In the genomic region with DNA sequence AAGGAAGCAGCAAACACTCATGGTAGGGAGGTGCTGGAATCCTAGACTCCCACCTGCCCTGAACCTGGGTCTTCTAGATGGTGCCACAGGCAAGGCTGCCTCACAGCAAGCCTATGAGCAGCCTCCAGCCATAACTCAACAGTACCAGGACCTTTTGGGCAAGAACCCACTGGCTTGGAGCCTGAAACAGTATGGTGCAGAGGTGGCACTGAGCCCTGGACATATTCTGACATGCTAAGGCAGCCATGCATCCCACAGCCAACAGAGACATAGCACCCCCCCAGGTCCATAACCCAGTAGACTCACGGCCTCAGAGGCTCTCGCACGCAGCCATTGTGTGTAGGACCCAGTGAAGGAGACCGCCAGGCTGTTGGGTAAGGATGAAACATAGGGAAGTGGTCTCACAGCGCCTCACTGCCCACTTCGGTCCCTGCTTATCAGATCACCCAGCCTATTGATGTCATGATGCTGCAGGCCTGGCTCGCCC, we compare ENCODE assay signal across 12 mouse cellular contexts. TPM values are rescaled to one million over a fixed set of nuclear protein-coding genes. Genes with fewer than 3 reads are reported as not detected.
DNase-seq lines count a peak whose midpoint lies in the region; ATAC-seq and TF ChIP-seq lines count a peak whose summit lies in the region.
"Had no signal": no experiment of that assay in that cellular context is flagged by ENCODE, and none has a peak within 500 bp of the region (broad histone marks: within the 10 kb centered on the region; RNA-seq: fewer than 3 reads in every experiment).

No protein-coding gene starts in this region.

- no peaks in the 10 kb centered on the region for H3K27me3 ChIP-seq in heart, embryonic 14.5 days (ENCODE audit: control insufficient read depth, insufficient read depth, low read length)
- no peaks in the 10 kb centered on the region for H3K27me3 ChIP-seq in midbrain, embryonic 10.5 days (ENCODE audit: low read depth, poor library complexity, severe bottlenecking)
- no peaks in the 10 kb centered on the region for H3K27me3 ChIP-seq in midbrain, embryonic 16.5 days (ENCODE audit: control insufficient read depth, insufficient read depth, low read depth, low read length)
- no peaks in the 10 kb centered on the region for H3K27me3 ChIP-seq in hindbrain, postnatal 0 days (ENCODE audit: insufficient read depth, low read length)

- H3K27ac ChIP-seq in heart, embryonic 14.5 days (replicated peaks in 1 of 2; ENCODE audit: control insufficient read depth in 1 of 2, insufficient read depth in 1 of 2, low read depth in 2 of 2, low read length in 2 of 2) = peak overlapping the region; percentile 86 to 87
- peak overlapping the region; percentile 39 for H3K27ac ChIP-seq in midbrain, embryonic 10.5 days (replicated peaks)
- H3K27ac ChIP-seq in midbrain, embryonic 16.5 days (ENCODE audit: low read length) = no peak overlapping the region
- no peak overlapping the region for H3K27ac ChIP-seq in hindbrain, postnatal 0 days

- WGBS in heart, embryonic 14.5 days = 87% methylated on average over 7 of the region's 7 CpGs
- WGBS in midbrain, embryonic 10.5 days = 87% methylated on average over 7 of the region's 7 CpGs
- 85% methylated on average over 7 of the region's 7 CpGs for WGBS in midbrain, embryonic 16.5 days
- 79% methylated on average over 7 of the region's 7 CpGs for WGBS in hindbrain, postnatal 0 days

- ATAC-seq in heart, embryonic 14.5 days (ENCODE audit: insufficient number of reproducible peaks, insufficient read depth, low FRiP score, low read depth) = no peak
- no peak for ATAC-seq in midbrain, embryonic 16.5 days
- no peak for ATAC-seq in hindbrain, postnatal 0 days

- H3K4me1 ChIP-seq in heart, embryonic 14.5 days (ENCODE audit: control insufficient read depth in 2 of 2, insufficient read depth in 2 of 2, low read length in 2 of 2) = peaks cover 59 to 66% of the 10 kb centered on the region in 2 experiments
- H3K4me1 ChIP-seq in midbrain, embryonic 10.5 days = peaks cover 54% of the 10 kb centered on the region
- peaks cover 9% of the 10 kb centered on the region; the same call in 1 of the 2 replicates for H3K4me1 ChIP-seq in midbrain, embryonic 16.5 days (ENCODE audit: control insufficient read depth, insufficient read depth, low read length)
- peaks cover 7% of the 10 kb centered on the region; the same call in 1 of the 2 replicates for H3K4me1 ChIP-seq in hindbrain, postnatal 0 days (ENCODE audit: insufficient read depth, low read length)

- DNase-seq in heart, postnatal 25 days (ENCODE audit: low spot score) = no peak
- DNase-seq in midbrain, embryonic 10.5 days (ENCODE audit: low spot score) = no peak
- no peak for DNase-seq in hindbrain, postnatal 0 days (ENCODE audit: low spot score)
- no peak for DNase-seq in spleen, postnatal 4 days (ENCODE audit: low spot score in 2 of 2)
- no peak for DNase-seq in right cerebral cortex, adult 2 months (ENCODE audit: low spot score in 2 of 2)
- DNase-seq: adrenal gland, postnatal 25 days; cerebellum, adult 11 months; lung, postnatal 14 days; thymus, postnatal 25 days had no signal

- intact Hi-C loops in heart, postnatal 25 days (cut with DNase I) = no loop called here

- H3K9ac ChIP-seq in heart, embryonic 14.5 days (ENCODE audit: low read length) = no peak overlapping the region
- no peak overlapping the region for H3K9ac ChIP-seq in midbrain, embryonic 16.5 days (ENCODE audit: low read depth, low read length)
- H3K9ac ChIP-seq in hindbrain, postnatal 0 days (replicated peaks; ENCODE audit: low read length) = 0 out of 2 replicates have a peak overlapping the region, but pooled peaks have one; percentile 21

- TF ChIP-seq CTCF in hindbrain, postnatal 0 days (IDR thresholded peaks at IDR 0.05; ENCODE audit: low read depth) = no peak

- no peaks in the 10 kb centered on the region for H3K9me3 ChIP-seq in heart, embryonic 14.5 days (ENCODE audit: control insufficient read depth, low read length)
- no peaks in the 10 kb centered on the region for H3K9me3 ChIP-seq in midbrain, embryonic 10.5 days (replicated peaks)
- H3K9me3 ChIP-seq in midbrain, embryonic 16.5 days (replicated peaks; ENCODE audit: control insufficient read depth, low read length, poor library complexity, severe bottlenecking) = no peaks in the 10 kb centered on the region
- no peaks in the 10 kb centered on the region for H3K9me3 ChIP-seq in hindbrain, postnatal 0 days (ENCODE audit: low read length)

- no peak overlapping the region for H3K4me2 ChIP-seq in heart, embryonic 14.5 days (ENCODE audit: low read length)
- H3K4me2 ChIP-seq in midbrain, embryonic 16.5 days (ENCODE audit: low read length) = no peak overlapping the region
- no peak overlapping the region for H3K4me2 ChIP-seq in hindbrain, postnatal 0 days (ENCODE audit: low read depth, low read length)

- H3K36me3 ChIP-seq in heart, embryonic 14.5 days (ENCODE audit: control insufficient read depth, insufficient read depth, low read length) = no peaks in the 10 kb centered on the region
- H3K36me3 ChIP-seq in midbrain, embryonic 10.5 days = no peaks in the 10 kb centered on the region
- no peaks in the 10 kb centered on the region for H3K36me3 ChIP-seq in midbrain, embryonic 16.5 days (ENCODE audit: control insufficient read depth, insufficient read depth, low read length)
- no peaks in the 10 kb centered on the region for H3K36me3 ChIP-seq in hindbrain, postnatal 0 days (ENCODE audit: insufficient read depth, low read length)

- no peak overlapping the region for H3K4me3 ChIP-seq in heart, embryonic 14.5 days (ENCODE audit: control insufficient read depth in 1 of 2, insufficient read depth in 1 of 2, low read depth in 1 of 2, low read length in 2 of 2)
- H3K4me3 ChIP-seq in midbrain, embryonic 10.5 days = no peak overlapping the region
- H3K4me3 ChIP-seq in midbrain, embryonic 16.5 days (ENCODE audit: low read depth, low read length) = no peak overlapping the region
- H3K4me3 ChIP-seq in hindbrain, postnatal 0 days (ENCODE audit: low read length) = no peak overlapping the region

RNA-seq across cellular contexts. Expression of a gene that starts 48.4 kb away (rescaled TPM):
- polyA plus RNA-seq in heart, embryonic 14.5 days (2014; fragmentation: Nextera tagmentation; extraction: Ambion mirVana) = 2.5 and 3.0 TPM in 2 replicates
- total RNA-seq in heart, postnatal 25 days (2021) = 1 to 10 TPM; 1.1 to 1.3 TPM
- 5.1 and 6.2 TPM in 2 replicates for polyA plus RNA-seq in midbrain, embryonic 10.5 days (2016; fragmentation: Nextera tagmentation; extraction: Ambion mirVana)
- 7.3 and 8.9 TPM in 2 replicates for polyA plus RNA-seq in midbrain, embryonic 16.5 days (2015; fragmentation: Nextera tagmentation; extraction: Ambion mirVana)
- total RNA-seq in hindbrain, postnatal 0 days (2014; rRNA removed) = 0.86 and 9.0 TPM in 2 replicates
- polyA plus RNA-seq in hindbrain, postnatal 0 days (2015; fragmentation: Nextera tagmentation; extraction: Ambion mirVana) = 8.9 and 10.0 TPM in 2 replicates
- total RNA-seq: monocyte, adult 5-6 weeks had no signal

RNA-seq across cellular contexts. Expression of a gene that starts 48.5 kb away (rescaled TPM):
- 131 and 141 TPM in 2 replicates for polyA plus RNA-seq in heart, embryonic 14.5 days (2014; fragmentation: Nextera tagmentation; extraction: Ambion mirVana)
- 10 to 100 TPM; 66.1 to 68.7 TPM for total RNA-seq in heart, postnatal 25 days (2021)
- polyA plus RNA-seq in midbrain, embryonic 10.5 days (2016; fragmentation: Nextera tagmentation; extraction: Ambion mirVana) = 137 and 147 TPM in 2 replicates
- 121 and 124 TPM in 2 replicates for polyA plus RNA-seq in midbrain, embryonic 16.5 days (2015; fragmentation: Nextera tagmentation; extraction: Ambion mirVana)
- total RNA-seq in hindbrain, postnatal 0 days (2014; rRNA removed) = 85.4 and 93.5 TPM in 2 replicates
- polyA plus RNA-seq in hindbrain, postnatal 0 days (2015; fragmentation: Nextera tagmentation; extraction: Ambion mirVana) = 129 and 136 TPM in 2 replicates

Comparison
In these comparisons a context has a peak if more than half of its experiments do, and no peak if none do; other contexts are left out.
1. H3K27ac ChIP-seq: peak in heart, embryonic 14.5 days (2 of 2) and midbrain, embryonic 10.5 days (single experiment); none in midbrain, embryonic 16.5 days (single experiment) and hindbrain, postnatal 0 days (single experiment).